8 mouse cellular contexts compared by ENCODE assay signal in genomic region chr11:117976081-117976582, GRCm38 (mm10). TPM values are rescaled to one million over a fixed set of nuclear protein-coding genes. Genes with fewer than 3 reads are reported as not detected.
DNase-seq lines count a peak whose midpoint lies in the region; ATAC-seq and TF ChIP-seq lines count a peak whose summit lies in the region.

No protein-coding gene starts in this region.

- peak overlapping the region; percentile 71; the same call in 1 of the 2 replicates for H3K27ac ChIP-seq in forebrain, embryonic 14.5 days (ENCODE audit: low read depth, low read length)
- peak overlapping the region; percentile 77 for H3K27ac ChIP-seq in hindbrain, embryonic 14.5 days

- TF ChIP-seq CTCF in brain, embryonic 14.5 days (IDR thresholded peaks at IDR 0.05; ENCODE audit: borderline replicate concordance, extremely low read depth, insufficient read depth, insufficient read length): no peak

- no peaks in the 10 kb centered on the region for H3K36me3 ChIP-seq in forebrain, embryonic 14.5 days (ENCODE audit: control insufficient read depth, insufficient read depth, low read length)
- no peaks in the 10 kb centered on the region for H3K36me3 ChIP-seq in hindbrain, embryonic 14.5 days (replicated peaks; ENCODE audit: control insufficient read depth, insufficient read depth)

- H3K4me2 ChIP-seq in forebrain, embryonic 14.5 days (ENCODE audit: low read length): peak overlapping the region; percentile 12; the same call in 1 of the 2 replicates
- H3K4me2 ChIP-seq in hindbrain, embryonic 14.5 days (replicated peaks): no peak overlapping the region

- no peaks in the 10 kb centered on the region for H3K27me3 ChIP-seq in forebrain, embryonic 14.5 days (replicated peaks; ENCODE audit: control insufficient read depth, insufficient read depth, low read length)
- H3K27me3 ChIP-seq in hindbrain, embryonic 14.5 days (ENCODE audit: control insufficient read depth, insufficient read depth, low read length): no peaks in the 10 kb centered on the region

- peak; percentile 79 for ATAC-seq in forebrain, embryonic 14.5 days
- peak; percentile 65; the same call in 1 of the 2 replicates for ATAC-seq in hindbrain, embryonic 14.5 days (ENCODE audit: low FRiP score)

- no peak overlapping the region for H3K4me3 ChIP-seq in forebrain, embryonic 14.5 days (ENCODE audit: low read depth, low read length)
- no peak overlapping the region for H3K4me3 ChIP-seq in hindbrain, embryonic 14.5 days (replicated peaks; ENCODE audit: low read length)

- 0 out of 2 replicates have a peak overlapping the region, but pooled peaks have one; percentile 17 for H3K9ac ChIP-seq in forebrain, embryonic 14.5 days (ENCODE audit: low read length)
- H3K9ac ChIP-seq in hindbrain, embryonic 14.5 days: no peak overlapping the region; the same call in 1 of the 2 replicates

- peak; percentile 71 for DNase-seq in kidney, adult 18-20 months
- no peak for DNase-seq in kidney, adult 9 months
- DNase-seq in brain, embryonic 14.5 days (ENCODE audit: low read depth): peak; percentile 85
- peak; percentile 79 for DNase-seq in forebrain, embryonic 14.5 days (ENCODE audit: low spot score)
- peak; percentile 57 for DNase-seq in hindbrain, embryonic 14.5 days (ENCODE audit: low spot score)
- DNase-seq in lung, postnatal 10 days: peak; percentile 80
- peak; percentile 77 for DNase-seq in skeletal muscle tissue, adult 2 months (ENCODE audit: low read depth, low spot score)
- DNase-seq in urinary bladder, postnatal 10 days (ENCODE audit: low spot score): no peak

- H3K9me3 ChIP-seq in forebrain, embryonic 14.5 days (replicated peaks; ENCODE audit: control insufficient read depth, low read length): no peaks in the 10 kb centered on the region
- no peaks in the 10 kb centered on the region for H3K9me3 ChIP-seq in hindbrain, embryonic 14.5 days (ENCODE audit: control insufficient read depth, low read length)

- H3K4me1 ChIP-seq in forebrain, embryonic 14.5 days (ENCODE audit: control insufficient read depth, insufficient read depth, low read length): peaks cover 19% of the 10 kb centered on the region
- H3K4me1 ChIP-seq in hindbrain, embryonic 14.5 days (replicated peaks; ENCODE audit: control insufficient read depth, insufficient read depth, low read length): peaks cover 22% of the 10 kb centered on the region

- WGBS in forebrain, embryonic 14.5 days: 3% methylated on average over 8 of the region's 8 CpGs
- WGBS in hindbrain, embryonic 14.5 days: 2% methylated on average over 8 of the region's 8 CpGs

- no peak for TF ChIP-seq POLR2A in brain, embryonic 14.5 days (IDR thresholded peaks at IDR 0.05; ENCODE audit: borderline replicate concordance, extremely low read depth, insufficient read depth, insufficient read length, poor library complexity, severe bottlenecking)

RNA-seq across cellular contexts. Expression of gene Socs3, which starts 6.3 kb away (rescaled TPM):
- 8.4 and 13.6 TPM in 2 replicates for polyA plus RNA-seq in brain, embryonic 14.5 days (2012; rRNA removed)
- polyA plus RNA-seq in forebrain, embryonic 14.5 days (2014; fragmentation: Nextera tagmentation; extraction: Ambion mirVana): 8.1 and 8.7 TPM in 2 replicates
- polyA plus RNA-seq in hindbrain, embryonic 14.5 days (2014; fragmentation: Nextera tagmentation; extraction: Ambion mirVana): 2.9 and 3.0 TPM in 2 replicates

RNA-seq across cellular contexts. Expression of gene Pgs1, which starts 10.0 kb away (rescaled TPM):
- 48.5 and 55.7 TPM in 2 replicates for polyA plus RNA-seq in brain, embryonic 14.5 days (2012; rRNA removed)
- 43.1 and 49.2 TPM in 2 replicates for polyA plus RNA-seq in forebrain, embryonic 14.5 days (2014; fragmentation: Nextera tagmentation; extraction: Ambion mirVana)
- polyA plus RNA-seq in hindbrain, embryonic 14.5 days (2014; fragmentation: Nextera tagmentation; extraction: Ambion mirVana): 48.1 and 56.4 TPM in 2 replicates

Comparison
In these comparisons a context has a peak if more than half of its experiments do, and no peak if none do; other contexts are left out.
1. DNase-seq: peak in kidney, adult 18-20 months (single experiment), brain, embryonic 14.5 days (single experiment), forebrain, embryonic 14.5 days (single experiment), hindbrain, embryonic 14.5 days (single experiment), lung, postnatal 10 days (single experiment) and skeletal muscle tissue, adult 2 months (single experiment); none in kidney, adult 9 months (single experiment) and urinary bladder, postnatal 10 days (single experiment).